Mouse (Mus musculus) midbrain, embryonic 11.5 days (tissue): Measurements from ENCODE around the gene Pde3a. TPM values are rescaled to one million over a fixed set of nuclear protein-coding genes. Genes with fewer than 3 reads are reported as not detected.
"Not testable (repeated sequence)": the region's sequence is repeated elsewhere in the genome, so short reads cannot be mapped to it uniquely, and the experiment has no call there.

Source experiments
- ATAC-seq: fragments of 200-750 bp; cut with Nextera tagmentation; 2 replicates; pipeline ENCODE4 v1.8.0; 2017; ENCODE audit warnings: moderate TSS enrichment, moderate library complexity; ENCODE audit not compliant: low FRiP score
- DNase-seq: peaks from one replicate; pipeline ENCODE4 v3.0.0; 2015; ENCODE audit warnings: low spot score; ENCODE audit errors: missing footprints
- H3K27ac ChIP-seq: fragments of 300-500 bp; sonication (generic); 2 replicates; pipeline ENCODE4 v1.5.1; 2014; ENCODE audit warnings: low read depth, low read length
- H3K27me3 ChIP-seq: fragments of 300-500 bp; sonication (generic); 2 replicates; pipeline ENCODE4 v1.6.1; 2014; ENCODE audit warnings: mild to moderate bottlenecking, low read length, moderate library complexity, mixed read lengths; ENCODE audit not compliant: control insufficient read depth, insufficient read depth
- H3K36me3 ChIP-seq: fragments of 300-500 bp; sonication (generic); 2 replicates; pipeline ENCODE4 v1.6.1; 2014; ENCODE audit warnings: mild to moderate bottlenecking, low read length, moderate library complexity, mixed read lengths; ENCODE audit not compliant: control insufficient read depth, insufficient read depth
- H3K4me1 ChIP-seq: fragments of 300-500 bp; sonication (generic); 2 replicates; pipeline ENCODE4 v1.6.1; 2014; ENCODE audit warnings: low read length; ENCODE audit not compliant: control insufficient read depth, insufficient read depth
- H3K4me2 ChIP-seq: fragments of 300-500 bp; sonication (generic); 2 replicates; pipeline ENCODE4 v1.6.1; 2014; ENCODE audit warnings: mild to moderate bottlenecking, moderate library complexity
- H3K4me3 ChIP-seq: fragments of 300-500 bp; sonication (generic); 2 replicates; pipeline ENCODE4 v1.5.1; 2014; ENCODE audit warnings: low read depth, low read length
- H3K9ac ChIP-seq: fragments of 300-500 bp; sonication (generic); 2 replicates; pipeline ENCODE4 v1.6.1; 2014; ENCODE audit warnings: low read length
- H3K9me3 ChIP-seq: fragments of 300-500 bp; sonication (generic); 2 replicates; pipeline ENCODE4 v1.6.1; 2016; ENCODE audit warnings: low read length; ENCODE audit not compliant: control insufficient read depth
- WGBS: fragments of 180-500 bp; shearing (Covaris S2); extraction: QIAGEN DNeasy Blood & Tissue Kit; methylation state at CpG from one replicate; pipeline ENCODE4 v1.1.7; 2014; 5-methylcytosine and 5-hydroxymethylcytosine counted together
- polyA plus RNA-seq: library from polyadenylated mRNA; unstranded; fragments of >200 nt; fragmentation: Nextera tagmentation; extraction: Ambion mirVana; gene quantifications from 2 replicates; pipeline ENCODE4 v1.2.1, GENCODE M21; 2014

Pde3a gene
- polyA plus RNA-seq, 1 experiment from 2014 or later: 2.1 TPM

GRCm38 (mm10) chr6:141308451-141308850 lies 59.4 kb downstream of the Pde3a start:
- H3K4me2 ChIP-seq: no peak overlapping the region
- H3K36me3 ChIP-seq: no peaks in the 10 kb centered on the region
- no peaks in the 10 kb centered on the region for H3K27me3 ChIP-seq
- H3K9ac ChIP-seq: no peak overlapping the region
- H3K27ac ChIP-seq: no peak overlapping the region
- ATAC-seq: no peak
- H3K9me3 ChIP-seq: no peaks in the 10 kb centered on the region
- 79% methylated on average over 2 of the region's 2 CpGs for WGBS
- H3K4me1 ChIP-seq: no peaks in the 10 kb centered on the region
- no peak for DNase-seq
- no peak overlapping the region for H3K4me3 ChIP-seq

- no peak overlapping the region for H3K9ac ChIP-seq
- H3K9me3 ChIP-seq: no peaks in the 10 kb centered on the region
- no peaks in the 10 kb centered on the region for H3K4me1 ChIP-seq
- ATAC-seq: no peak
- WGBS: 32% methylated on average over 3 of the region's 3 CpGs
- DNase-seq: no peak
- no peak overlapping the region for H3K27ac ChIP-seq
- no peaks in the 10 kb centered on the region for H3K36me3 ChIP-seq
- no peaks in the 10 kb centered on the region for H3K27me3 ChIP-seq
- H3K4me2 ChIP-seq: no peak overlapping the region
- no peak overlapping the region for H3K4me3 ChIP-seq
These were observed 60.8 kb downstream of the Pde3a start for GRCm38 (mm10) chr6:141309872-141310271.

GRCm38 (mm10) chr6:141310351-141310750 lies 61.3 kb downstream of the Pde3a start:
- Histone ChIP-seq H3K9me3 (no peaks in the 10 kb centered on the region), H3K9ac (no peak overlapping the region), H3K4me1 (no peaks in the 10 kb centered on the region), H3K36me3 (no peaks in the 10 kb centered on the region), H3K27me3 (no peaks in the 10 kb centered on the region), H3K27ac (no peak overlapping the region), H3K4me3 (no peak overlapping the region), H3K4me2 (no peak overlapping the region)
- WGBS: 55% methylated on average over 6 of the region's 6 CpGs
- ATAC-seq: no peak
- no peak for DNase-seq

GRCm38 (mm10) chr6:141311615-141312014 lies 62.5 kb downstream of the Pde3a start:
- ATAC-seq (no peak), DNase-seq (no peak)
- Histone ChIP-seq H3K36me3 (no peaks in the 10 kb centered on the region), H3K9me3 (no peaks in the 10 kb centered on the region), H3K4me2 (no peak overlapping the region), H3K4me1 (no peaks in the 10 kb centered on the region), H3K9ac (no peak overlapping the region), H3K27ac (no peak overlapping the region), H3K27me3 (no peaks in the 10 kb centered on the region), H3K4me3 (no peak overlapping the region)
- WGBS: 96% methylated on average over 6 of the region's 6 CpGs

- ATAC-seq: no peak
- Histone ChIP-seq H3K9me3 (no peaks in the 10 kb centered on the region), H3K27me3 (no peaks in the 10 kb centered on the region), H3K4me2 (no peak overlapping the region), H3K4me1 (no peaks in the 10 kb centered on the region), H3K9ac (no peak overlapping the region), H3K27ac (no peak overlapping the region), H3K4me3 (no peak overlapping the region), H3K36me3 (no peaks in the 10 kb centered on the region)
- DNase-seq: no peak
- 91% methylated on average over 4 of the region's 4 CpGs for WGBS
These were observed 64.0 kb downstream of the Pde3a start for GRCm38 (mm10) chr6:141313112-141313511.

GRCm38 (mm10) chr6:141318440-141318839 lies 69.4 kb downstream of the Pde3a start:
- Histone ChIP-seq H3K27ac (no peak overlapping the region), H3K4me3 (no peak overlapping the region), H3K9ac (no peak overlapping the region), H3K4me2 (no peak overlapping the region), H3K36me3 (no peaks in the 10 kb centered on the region), H3K27me3 (no peaks in the 10 kb centered on the region), H3K4me1 (no peaks in the 10 kb centered on the region), H3K9me3 (no peaks in the 10 kb centered on the region)
- DNase-seq (no peak), ATAC-seq (no peak)
- WGBS: 74% methylated on average over 3 of the region's 3 CpGs

- Histone ChIP-seq H3K4me3 (no peak overlapping the region), H3K4me2 (no peak overlapping the region), H3K36me3 (no peaks in the 10 kb centered on the region), H3K4me1 (no peaks in the 10 kb centered on the region), H3K9ac (no peak overlapping the region), H3K27me3 (no peaks in the 10 kb centered on the region), H3K27ac (no peak overlapping the region), H3K9me3 (no peaks in the 10 kb centered on the region)
- ATAC-seq (no peak), DNase-seq (no peak)
- 90% methylated on average over 3 of the region's 3 CpGs for WGBS
These were observed 72.2 kb downstream of the Pde3a start for GRCm38 (mm10) chr6:141321253-141321652.

- H3K27me3 ChIP-seq: no peaks in the 10 kb centered on the region
- no peak overlapping the region for H3K4me3 ChIP-seq
- H3K9me3 ChIP-seq: no peaks in the 10 kb centered on the region
- no peak for DNase-seq
- no peak overlapping the region for H3K27ac ChIP-seq
- no peaks in the 10 kb centered on the region for H3K36me3 ChIP-seq
- 54% methylated on average over 4 of the region's 4 CpGs for WGBS
- H3K4me2 ChIP-seq: no peak overlapping the region
- no peaks in the 10 kb centered on the region for H3K4me1 ChIP-seq
- ATAC-seq: no peak
- no peak overlapping the region for H3K9ac ChIP-seq
These were observed 73.9 kb downstream of the Pde3a start for GRCm38 (mm10) chr6:141322961-141323360.

GRCm38 (mm10) chr6:141327134-141327533 lies 78.1 kb downstream of the Pde3a start:
- not testable (repeated sequence) for H3K27ac ChIP-seq, H3K36me3 ChIP-seq, ATAC-seq, H3K4me1 ChIP-seq, H3K4me3 ChIP-seq, H3K9ac ChIP-seq, DNase-seq, H3K27me3 ChIP-seq, H3K9me3 ChIP-seq, H3K4me2 ChIP-seq
- WGBS: 91% methylated on average over 2 of the region's 2 CpGs

- H3K4me1 ChIP-seq: no peaks in the 10 kb centered on the region
- H3K4me2 ChIP-seq: no peak overlapping the region
- H3K4me3 ChIP-seq: no peak overlapping the region
- H3K27ac ChIP-seq: no peak overlapping the region
- DNase-seq (no peak), ATAC-seq (no peak)
- no peaks in the 10 kb centered on the region for H3K27me3 ChIP-seq
- no peaks in the 10 kb centered on the region for H3K36me3 ChIP-seq
- no peaks in the 10 kb centered on the region for H3K9me3 ChIP-seq
- 85% methylated on average over 3 of the region's 3 CpGs for WGBS
- H3K9ac ChIP-seq: no peak overlapping the region
These were observed 79.0 kb downstream of the Pde3a start for GRCm38 (mm10) chr6:141328071-141328470.
